Mouse (Mus musculus): ENCODE measurements around the gene Upk3bl.
"Not testable (repeated sequence)": the region's sequence is repeated elsewhere in the genome, so short reads cannot be mapped to it uniquely, and the experiment has no call there.

The Upk3bl gene

DNA sequence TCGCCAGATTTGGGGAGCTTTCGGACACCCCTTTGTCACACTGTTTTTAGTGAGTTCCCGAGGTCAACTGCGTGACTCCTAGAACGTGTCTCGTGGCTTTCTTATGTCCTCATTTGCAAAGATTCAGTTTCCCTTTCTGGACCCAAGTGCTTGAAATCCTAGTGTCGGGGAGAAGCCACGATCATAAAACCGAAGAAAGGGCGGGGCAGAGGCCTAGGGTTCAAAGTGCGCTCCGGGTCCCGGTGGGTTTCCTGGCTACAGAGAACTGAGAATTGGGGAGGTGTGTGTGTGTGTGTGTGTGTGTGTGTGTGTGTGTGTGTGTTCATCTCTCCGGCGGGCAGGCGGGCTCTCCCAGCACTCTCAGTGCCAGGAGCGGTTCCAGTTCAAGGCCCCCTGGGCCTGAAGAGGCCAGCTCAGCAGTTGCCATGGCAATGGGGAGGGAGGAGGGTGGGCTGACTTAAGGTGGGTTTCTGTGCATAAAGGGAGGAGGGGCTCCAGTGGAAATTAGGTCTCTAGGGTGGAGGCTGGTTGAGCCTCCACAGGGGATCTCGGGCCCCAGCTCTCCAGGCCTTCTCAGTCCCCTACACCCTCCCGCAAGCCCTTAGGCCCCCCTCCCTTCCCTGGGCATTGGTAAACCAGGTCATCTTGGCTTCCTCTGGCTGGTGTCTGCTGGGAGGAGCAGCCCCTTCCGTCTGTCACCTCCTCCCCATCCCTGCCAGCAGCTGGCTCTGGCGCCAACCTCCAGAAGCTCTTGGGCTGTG is 30.8 kb downstream of the Upk3bl start:
- peak; percentile 41 for DNase-seq (ENCODE audit: extremely low spot score, low spot score)

DNA sequence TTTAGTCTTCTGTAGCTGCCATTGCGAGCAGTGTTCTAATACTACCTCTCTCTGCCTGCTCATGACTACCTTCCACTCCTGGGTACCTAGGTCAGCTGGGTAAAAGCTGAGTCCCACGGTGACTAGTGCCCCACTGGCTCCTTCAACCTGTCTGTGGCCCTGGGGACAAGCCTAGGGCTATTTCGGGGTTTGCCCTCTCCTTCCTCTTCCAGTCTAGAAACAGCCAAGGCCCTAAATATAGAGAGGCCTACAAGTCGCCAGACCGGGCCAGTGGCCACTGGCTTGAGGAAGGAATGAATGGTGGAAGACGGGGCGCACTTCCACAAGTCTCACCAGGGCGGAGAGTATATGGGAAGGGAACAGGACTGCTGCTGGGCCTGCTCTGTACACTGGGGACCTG is 32.0 kb downstream of the Upk3bl start:
- no peak for DNase-seq (ENCODE audit: extremely low spot score, low spot score)

DNA sequence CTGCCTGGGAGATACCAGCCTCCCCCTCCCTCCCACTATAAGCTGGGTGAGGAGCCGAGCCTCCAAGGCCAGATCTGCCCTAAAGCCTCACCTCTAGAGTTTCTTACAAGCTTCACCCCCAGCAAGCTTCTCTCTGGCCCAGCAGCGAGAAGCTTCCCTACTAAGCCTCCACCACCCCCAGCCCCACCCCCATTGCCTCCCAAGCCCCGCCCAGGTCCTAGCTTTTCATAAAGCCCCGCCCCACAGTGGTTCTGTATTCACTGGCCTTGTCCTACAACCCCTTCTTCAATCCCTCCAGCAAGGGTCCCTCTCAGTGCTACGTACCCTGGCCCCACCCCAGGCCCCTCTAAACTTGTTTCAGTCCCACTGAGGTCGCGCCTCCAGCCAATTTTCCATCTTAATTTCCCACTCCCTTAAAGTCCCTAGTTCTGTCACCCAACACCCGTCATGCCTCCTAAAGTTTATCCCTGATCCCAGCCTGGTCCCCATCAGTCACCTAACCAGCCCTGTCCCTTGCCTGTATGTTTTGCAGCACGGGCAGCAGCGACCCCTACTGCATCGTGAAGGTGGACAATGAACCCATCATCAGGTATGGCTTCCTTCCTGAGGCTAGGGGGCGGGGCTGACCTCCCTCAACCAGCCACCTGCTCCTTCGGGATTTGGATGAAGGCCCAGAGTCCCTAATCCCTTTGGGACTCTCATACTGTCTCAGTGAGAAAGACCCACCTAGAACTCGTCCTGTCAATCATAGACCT is 34.7 kb downstream of the Upk3bl start:
- no peak for DNase-seq (ENCODE audit: extremely low spot score, low spot score)

DNA sequence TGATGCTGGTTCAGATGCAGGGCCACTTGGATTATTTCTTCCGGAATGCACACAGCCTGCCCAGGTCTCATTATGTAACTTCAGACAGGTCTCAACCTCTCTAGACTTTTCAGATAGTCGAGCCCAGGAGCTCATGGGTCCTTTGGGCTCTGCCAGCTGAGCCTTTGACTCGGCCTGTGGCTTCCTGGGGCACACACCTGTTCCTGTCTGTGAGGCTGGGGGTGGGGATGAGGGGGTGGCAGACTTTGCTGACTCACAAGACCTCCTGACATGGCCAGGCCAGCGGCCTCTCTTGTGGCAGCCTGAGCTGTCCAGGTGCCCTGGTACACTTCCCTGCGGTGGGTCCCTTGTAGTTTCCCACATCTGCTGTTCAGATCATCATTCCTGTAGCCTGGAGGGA is 37.6 kb downstream of the Upk3bl start:
- DNase-seq (ENCODE audit: extremely low spot score, low spot score): no peak

DNA sequence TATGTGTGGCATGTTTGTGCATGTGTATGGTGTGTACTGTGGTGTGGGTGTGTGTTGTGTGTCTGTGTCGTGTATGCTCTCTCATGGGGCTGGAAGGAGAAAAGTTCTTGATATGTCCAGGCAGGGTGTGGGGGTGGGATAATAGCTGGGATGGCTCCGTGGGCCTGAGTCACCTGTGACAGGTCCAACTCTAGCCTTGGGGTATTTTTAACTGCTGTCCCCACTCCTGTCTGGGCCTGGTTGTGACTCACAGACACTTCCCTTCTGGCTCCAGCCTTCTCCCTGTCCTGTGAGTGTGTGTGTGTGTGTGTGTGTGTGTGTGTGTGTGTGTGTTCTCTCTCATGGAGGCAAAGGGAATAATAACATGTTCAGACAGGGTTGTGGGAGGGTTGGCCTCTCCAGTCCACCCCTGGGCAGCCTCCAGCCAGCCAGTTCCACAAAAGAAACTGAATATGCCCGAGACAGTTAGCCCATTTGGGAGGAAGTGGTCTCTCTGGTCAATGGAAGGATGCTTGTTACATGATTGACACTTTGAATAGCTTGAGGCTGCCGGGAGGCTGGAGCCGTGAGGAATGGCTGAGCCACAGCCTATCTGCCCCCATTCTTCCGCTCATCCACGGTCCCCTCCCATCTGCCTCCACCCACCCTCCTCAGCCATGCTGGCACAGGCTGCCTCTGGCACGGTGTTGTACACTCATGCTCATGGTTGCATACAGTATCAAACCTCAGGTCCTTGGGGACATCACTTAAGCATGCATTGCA is 40.1 kb downstream of the Upk3bl start:
- no peak for DNase-seq (ENCODE audit: extremely low spot score, low spot score)

DNA sequence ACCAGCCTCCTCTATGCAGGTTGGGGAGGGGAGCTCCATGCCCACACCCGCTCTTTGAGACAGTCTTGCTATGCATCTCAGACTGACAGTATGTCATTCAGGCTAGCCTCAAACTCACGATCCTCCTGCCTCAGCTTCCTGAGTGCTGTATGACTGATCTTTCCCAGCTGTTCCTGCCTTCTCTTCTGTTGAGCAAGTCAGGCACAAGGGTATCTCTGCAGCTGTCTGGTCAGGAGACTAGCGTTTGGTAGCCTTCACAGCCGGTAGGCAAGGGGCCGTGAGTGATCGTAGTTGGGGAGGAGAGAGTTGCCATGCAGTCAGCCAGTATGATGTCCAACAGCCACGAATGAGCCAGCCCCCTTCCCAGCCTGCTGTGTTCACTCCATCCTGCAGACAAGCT is 40.8 kb downstream of the Upk3bl start:
- no peak for DNase-seq (ENCODE audit: extremely low spot score, low spot score)

DNA sequence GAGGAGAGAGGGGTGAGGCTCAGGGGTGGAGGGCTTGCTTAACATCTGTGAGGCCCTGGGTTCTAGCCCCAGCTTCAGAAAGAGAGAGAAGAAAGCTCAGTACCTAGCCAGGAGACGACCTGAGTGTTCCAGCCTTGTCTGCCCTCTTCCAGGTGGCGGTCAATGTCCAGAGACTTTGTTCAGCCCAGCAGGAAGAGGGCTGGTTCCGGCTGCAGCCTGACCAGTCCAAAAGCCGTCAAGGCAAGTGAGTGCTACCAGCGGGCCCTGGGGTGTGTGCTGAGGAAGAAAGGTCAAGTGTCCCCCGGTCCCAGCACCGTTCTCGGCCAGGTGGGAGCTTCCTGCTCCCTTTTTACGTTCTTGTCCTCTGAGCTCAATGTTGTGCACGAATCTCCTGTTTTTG is 44.2 kb downstream of the Upk3bl start:
- no peak for DNase-seq (ENCODE audit: extremely low spot score, low spot score)

DNA sequence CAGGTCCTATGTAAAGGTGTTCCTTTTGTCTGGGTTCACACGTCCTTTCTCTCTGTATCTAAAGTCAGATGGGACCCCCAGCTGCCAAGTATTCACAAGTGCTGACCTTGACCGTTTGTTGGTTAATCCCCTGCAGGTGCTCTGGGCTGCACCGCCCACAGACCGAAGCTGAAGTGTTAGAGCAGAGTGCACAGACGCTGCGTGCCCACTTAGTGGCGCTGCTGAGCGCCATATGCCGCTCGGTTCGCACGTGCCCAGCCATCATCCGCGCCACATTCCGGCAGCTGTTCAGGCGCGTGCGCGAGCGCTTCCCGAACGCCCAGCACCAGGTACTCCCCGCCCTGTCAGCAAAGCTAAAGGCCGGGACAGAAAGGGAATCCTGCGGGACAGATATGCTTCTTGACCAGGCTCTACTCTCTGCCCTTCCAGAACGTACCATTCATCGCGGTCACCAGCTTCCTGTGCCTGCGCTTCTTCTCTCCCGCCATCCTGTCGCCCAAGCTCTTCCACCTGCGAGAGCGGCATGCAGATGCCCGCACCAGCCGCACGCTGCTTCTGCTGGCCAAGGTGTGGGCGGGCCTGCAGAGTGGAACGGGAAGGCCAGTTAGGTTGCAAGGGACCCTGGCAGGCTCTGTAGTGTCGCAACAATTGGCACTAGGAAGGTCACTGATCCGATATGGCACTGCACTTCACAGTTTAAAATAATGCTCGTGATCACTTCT is 48.0 kb downstream of the Upk3bl start:
- peak; percentile 74 for DNase-seq (ENCODE audit: extremely low spot score, low spot score)

DNA sequence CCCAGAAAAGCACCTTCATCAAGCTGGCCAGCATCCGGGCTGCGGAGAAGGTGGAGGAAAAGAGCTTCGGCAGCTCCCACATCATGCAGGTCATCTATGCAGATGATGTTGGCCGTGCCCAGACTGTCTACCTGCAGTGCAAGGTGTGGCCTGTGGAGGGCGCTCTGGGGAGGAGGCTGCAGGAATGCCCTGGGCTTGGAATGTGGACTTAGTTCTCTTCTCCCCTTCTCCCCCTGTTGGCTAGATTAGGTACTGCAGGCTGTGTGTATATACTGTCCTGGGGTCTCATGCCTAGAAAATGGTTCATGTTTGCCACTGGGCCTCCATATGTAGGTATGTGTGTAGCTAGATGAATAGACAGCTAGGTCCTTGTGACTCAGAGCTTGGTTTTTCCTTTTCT is 50.2 kb downstream of the Upk3bl start:
- DNase-seq (ENCODE audit: extremely low spot score, low spot score): no peak

DNA sequence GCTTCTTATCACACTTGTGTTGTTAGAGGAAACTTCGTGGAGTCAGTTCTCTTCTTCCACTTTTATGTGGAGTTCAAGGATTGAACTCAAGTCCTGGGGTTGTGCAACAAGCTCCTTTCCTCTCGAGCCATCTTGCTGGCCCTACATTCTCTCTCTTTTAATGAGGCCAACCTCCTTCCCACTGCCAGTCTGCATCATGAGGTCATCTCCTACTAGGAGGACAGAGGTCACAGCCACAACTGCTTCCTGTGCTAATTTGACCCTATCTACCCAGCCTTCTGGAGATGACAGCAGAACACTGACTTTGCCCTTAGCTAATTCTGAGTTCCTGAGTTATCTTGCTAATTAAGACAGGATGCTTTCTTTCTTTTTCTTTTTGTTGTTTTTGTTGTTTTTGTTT is 54.2 kb downstream of the Upk3bl start:
- no peak for DNase-seq (ENCODE audit: extremely low spot score, low spot score)

DNA sequence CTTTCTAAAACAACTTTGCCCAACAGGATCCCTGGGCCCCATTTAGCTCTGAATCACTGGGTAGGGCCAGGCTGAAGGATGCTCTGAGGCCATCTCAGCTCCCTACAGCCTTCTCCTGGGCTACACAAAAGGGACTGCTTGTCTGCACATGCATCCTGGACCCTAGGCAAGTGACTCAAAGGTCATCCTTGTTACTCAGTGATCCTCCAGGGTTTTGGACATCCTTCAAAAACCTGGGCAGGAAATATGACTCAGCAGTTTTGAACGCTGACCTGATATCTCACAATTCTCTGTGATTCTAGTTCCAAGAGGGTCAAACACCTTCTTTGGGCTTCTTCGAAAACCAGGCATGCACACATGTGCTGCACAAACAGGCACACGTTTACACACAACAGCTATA is 54.8 kb downstream of the Upk3bl start:
- DNase-seq (ENCODE audit: extremely low spot score, low spot score): no peak

DNA sequence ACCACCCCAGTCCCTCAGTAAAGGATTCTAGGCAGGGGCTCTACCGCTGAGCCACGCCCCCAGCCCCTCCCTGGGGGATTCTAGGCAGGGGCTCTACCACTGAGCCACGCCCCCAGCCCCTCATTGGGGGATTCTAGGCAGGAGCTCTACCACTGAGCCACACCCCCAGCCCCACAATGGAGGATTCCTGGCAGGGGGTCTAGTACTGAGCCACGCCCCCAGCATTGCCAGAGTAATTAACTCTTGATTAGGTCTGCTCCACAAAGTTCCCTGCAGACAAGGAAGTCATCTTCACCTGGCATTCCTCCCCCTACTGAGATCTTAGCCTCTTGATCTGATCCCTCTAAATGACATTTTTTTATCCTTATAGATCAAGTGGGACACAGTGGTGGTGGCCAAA is 59.3 kb downstream of the Upk3bl start:
- DNase-seq (ENCODE audit: extremely low spot score, low spot score): not testable (repeated sequence)
